Mouse (Mus musculus) MEL (cell line): Measurements from ENCODE around the gene Ybx3. TPM values are rescaled to one million over a fixed set of nuclear protein-coding genes. Genes with fewer than 3 reads are reported as not detected.

Experiments used
- DNase-seq: peaks from one replicate; pipeline ENCODE4 v3.0.0; 2011; ENCODE audit warnings: low read depth, low spot score
- H3K27ac ChIP-seq: 2 replicates; pipeline ENCODE4 v1.5.1; 2012; ENCODE audit warnings: low read depth, mild to moderate bottlenecking, control low read depth, low read length, moderate library complexity; ENCODE audit not compliant: control insufficient read depth
- H3K27me3 ChIP-seq, 2 experiments: fragments of 150-350 bp in 1 of 2; sonication (generic) in 1 of 2; 2 replicates each; pipeline ENCODE4 v1.6.1; 2012; ENCODE audit warnings: low read length in 2 of 2, mild to moderate bottlenecking in 2 of 2, improper control_type of control experiment in 1 of 2, moderate library complexity in 1 of 2; ENCODE audit not compliant: insufficient read depth in 2 of 2, control insufficient read depth in 1 of 2
- H3K36me3 ChIP-seq, 2 experiments: 2 replicates each; pipeline ENCODE4 v1.6.1; 2012 to 2014; ENCODE audit warnings: low read length in 2 of 2, improper control_type of control experiment in 1 of 2, inconsistent platforms in 1 of 2, mild to moderate bottlenecking in 1 of 2; ENCODE audit not compliant: insufficient read depth in 2 of 2, control insufficient read depth in 1 of 2
- H3K4me1 ChIP-seq, 2 experiments: fragments of 150-350 bp in 1 of 2; sonication (generic) in 1 of 2; 2 replicates each; pipeline ENCODE4 v1.6.1; 2012; ENCODE audit warnings: low read length in 2 of 2, improper control_type of control experiment in 1 of 2, mild to moderate bottlenecking in 1 of 2; ENCODE audit not compliant: insufficient read depth in 2 of 2, control insufficient read depth in 1 of 2
- H3K4me3 ChIP-seq, 2 experiments: fragments of 150-350 bp in 1 of 2; sonication (generic) in 1 of 2; 2 replicates each; pipeline ENCODE4 v1.5.1; 2012; ENCODE audit warnings: low read depth in 2 of 2, low read length in 2 of 2, mild to moderate bottlenecking in 2 of 2, moderate library complexity in 2 of 2, control low read depth in 1 of 2, improper control_type of control experiment in 1 of 2; ENCODE audit not compliant: control insufficient read depth in 1 of 2, insufficient read depth in 1 of 2
- H3K79me2 ChIP-seq: 2 replicates; pipeline ENCODE4 v1.6.1; 2012; ENCODE audit warnings: mild to moderate bottlenecking, low read length, moderate library complexity; ENCODE audit not compliant: control insufficient read depth, poor library complexity, insufficient read depth
- H3K9ac ChIP-seq: 2 replicates; pipeline ENCODE4 v1.6.1; 2012; ENCODE audit warnings: low read depth, mild to moderate bottlenecking, control low read depth, low read length, moderate library complexity; ENCODE audit not compliant: control insufficient read depth, poor library complexity, severe bottlenecking
- H3K9me3 ChIP-seq: fragments of 150-350 bp; sonication (generic); replicated peaks from 2 replicates; pipeline ENCODE4 v1.6.1; 2012; ENCODE audit warnings: mild to moderate bottlenecking, low read length, improper control_type of control experiment, moderate library complexity; ENCODE audit not compliant: insufficient read depth
- BHLHE40 ChIP-seq: IDR thresholded peaks from 2 replicates; pipeline ENCODE4 v1.6.1; 2012; ENCODE audit warnings: low read depth, mild to moderate bottlenecking, inconsistent platforms, low read length, improper control_type of control experiment, borderline replicate concordance
- CHD1 ChIP-seq: IDR thresholded peaks from 2 replicates; pipeline ENCODE4 v1.6.1; 2012; ENCODE audit warnings: low read depth, mild to moderate bottlenecking, inconsistent platforms, low read length, improper control_type of control experiment
- CHD2 ChIP-seq: IDR thresholded peaks from 2 replicates; pipeline ENCODE4 v1.6.1; 2011; ENCODE audit warnings: low read length, improper control_type of control experiment
- CTCF ChIP-seq, 3 experiments: IDR thresholded peaks in 2 of 3; conservative IDR thresholded peaks in 1 of 3; 2 replicates each; pipeline ENCODE4 v1.5.1; 2011 to 2012; ENCODE audit warnings: low read length in 3 of 3, low read depth in 2 of 3, mild to moderate bottlenecking in 2 of 3, improper control_type of control experiment in 1 of 3, inconsistent platforms in 1 of 3, mixed read lengths in 1 of 3, moderate library complexity in 1 of 3; ENCODE audit not compliant: control insufficient read depth in 1 of 3, insufficient read depth in 1 of 3, poor library complexity in 1 of 3, severe bottlenecking in 1 of 3
- GATA1 ChIP-seq: IDR thresholded peaks from 2 replicates; pipeline ENCODE4 v1.6.1; 2011; ENCODE audit warnings: low read depth, low read length, improper control_type of control experiment
- KAT2A ChIP-seq: conservative IDR thresholded peaks from 2 replicates; pipeline ENCODE4 v1.6.1; 2012; ENCODE audit warnings: low read depth, low read length, improper control_type of control experiment, inconsistent platforms
- MAZ ChIP-seq: IDR thresholded peaks from 2 replicates; pipeline ENCODE4 v1.6.1; 2012; ENCODE audit warnings: low read depth, mild to moderate bottlenecking, inconsistent platforms, low read length, improper control_type of control experiment
- MEF2A ChIP-seq: IDR thresholded peaks from 2 replicates; pipeline ENCODE4 v1.6.1; 2014; ENCODE audit warnings: low read depth, mild to moderate bottlenecking, inconsistent platforms, low read length, improper control_type of control experiment; ENCODE audit not compliant: poor library complexity, insufficient replicate concordance, severe bottlenecking; ENCODE audit errors: extremely low read depth
- MXI1 ChIP-seq: IDR thresholded peaks from 2 replicates; pipeline ENCODE4 v1.6.1; 2011; ENCODE audit warnings: mild to moderate bottlenecking, low read depth, low read length, improper control_type of control experiment
- MYB ChIP-seq: IDR thresholded peaks from 2 replicates; pipeline ENCODE4 v1.6.1; 2011; ENCODE audit warnings: mild to moderate bottlenecking, low read depth, low read length, improper control_type of control experiment
- NELFE ChIP-seq: IDR thresholded peaks from 2 replicates; pipeline ENCODE4 v1.6.1; 2011; ENCODE audit warnings: low read depth, low read length, improper control_type of control experiment
- POLR2A ChIP-seq, 2 experiments: IDR thresholded peaks; 2 replicates each; pipeline ENCODE4 v1.6.1; 2011 to 2012; ENCODE audit warnings: low read length in 2 of 2, mild to moderate bottlenecking in 2 of 2, control low read depth in 1 of 2, improper control_type of control experiment in 1 of 2, low read depth in 1 of 2, moderate library complexity in 1 of 2; ENCODE audit not compliant: control insufficient read depth in 1 of 2, insufficient read depth in 1 of 2, poor library complexity in 1 of 2
- POLR2AphosphoS2 ChIP-seq: IDR thresholded peaks from 2 replicates; pipeline ENCODE4 v1.6.1; 2011; ENCODE audit warnings: low read length, improper control_type of control experiment
- POLR2AphosphoS5 ChIP-seq: IDR thresholded peaks from 2 replicates; pipeline ENCODE4 v1.6.1; 2012; ENCODE audit warnings: low read depth, borderline replicate concordance, mild to moderate bottlenecking, inconsistent platforms, low read length, moderate library complexity, mixed read lengths
- RAD21 ChIP-seq: IDR thresholded peaks from 2 replicates; pipeline ENCODE4 v1.6.1; 2011; ENCODE audit warnings: mild to moderate bottlenecking, low read depth, low read length, improper control_type of control experiment
- RCOR1 ChIP-seq: IDR thresholded peaks from 2 replicates; pipeline ENCODE4 v1.6.1; 2012; ENCODE audit warnings: low read depth, mild to moderate bottlenecking, inconsistent platforms, low read length, improper control_type of control experiment
- SIN3A ChIP-seq: IDR thresholded peaks from 2 replicates; pipeline ENCODE4 v1.6.1; 2012; ENCODE audit warnings: low read length, improper control_type of control experiment, inconsistent platforms
- SMC3 ChIP-seq: IDR thresholded peaks from 2 replicates; pipeline ENCODE4 v1.6.1; 2011; ENCODE audit warnings: low read depth, low read length, improper control_type of control experiment
- TAL1 ChIP-seq: IDR thresholded peaks from 2 replicates; pipeline ENCODE4 v1.6.1; 2012; ENCODE audit warnings: mild to moderate bottlenecking, inconsistent platforms, low read length, moderate library complexity, mixed read lengths
- TBP ChIP-seq: IDR thresholded peaks from 2 replicates; pipeline ENCODE4 v1.8.0; 2011; ENCODE audit warnings: low read depth, low read length, improper control_type of control experiment
- TCF12 ChIP-seq: IDR thresholded peaks from 2 replicates; pipeline ENCODE4 v1.6.1; 2014; ENCODE audit warnings: low read depth, mild to moderate bottlenecking, inconsistent platforms, low read length, improper control_type of control experiment, moderate library complexity
- USF2 ChIP-seq, 2 experiments: IDR thresholded peaks; 2 replicates each; pipeline ENCODE4 v1.6.1; 2011 to 2012; ENCODE audit warnings: improper control_type of control experiment in 2 of 2, low read length in 2 of 2, borderline replicate concordance in 1 of 2, inconsistent platforms in 1 of 2, low read depth in 1 of 2, mild to moderate bottlenecking in 1 of 2; ENCODE audit not compliant: insufficient read depth in 1 of 2
- ZC3H11A ChIP-seq: IDR thresholded peaks from 2 replicates; pipeline ENCODE4 v1.6.1; 2012; ENCODE audit warnings: low read depth, mild to moderate bottlenecking, inconsistent platforms, low read length, improper control_type of control experiment
- ZKSCAN1 ChIP-seq: IDR thresholded peaks from 2 replicates; pipeline ENCODE4 v1.6.1; 2012; ENCODE audit warnings: low read depth, mild to moderate bottlenecking, inconsistent platforms, low read length, improper control_type of control experiment, moderate library complexity
- ZNF384 ChIP-seq: IDR thresholded peaks from 2 replicates; pipeline ENCODE4 v1.6.1; 2012; ENCODE audit warnings: low read depth, mild to moderate bottlenecking, inconsistent platforms, low read length, improper control_type of control experiment
- polyA plus RNA-seq, 2 experiments: library from polyadenylated mRNA; stranded (reverse) in 1 of 2; unstranded in 1 of 2; fragments of >175 nt in 1 of 2; fragments of >200 nt in 1 of 2; gene quantifications; 2 replicates each; pipeline versions ENCODE4 v1.2.1 to v1.2.4; 2012; ENCODE audit warnings: low replicate concordance in 2 of 2, low read depth in 1 of 2; ENCODE audit not compliant: insufficient read length in 2 of 2, insufficient read depth in 1 of 2, missing spikeins in 1 of 2
- total RNA-seq: library from RNA; depleted of rRNA; stranded (reverse); fragments of 300-350 nt; gene quantifications from 2 replicates; pipeline ENCODE4 v1.2.3, GENCODE M21; 2012

Gene Ybx3
- total and polyA plus RNA-seq, 3 experiments = 105 to 1,042 (median 575) TPM

- TF ChIP-seq ZNF384 = no peak
- TF ChIP-seq RAD21 = peak; percentile 80
- TF ChIP-seq USF2 (IDR thresholded peaks at IDR 0.05; ENCODE audit: borderline replicate concordance in 1 of 2, insufficient read depth in 1 of 2, low read depth in 1 of 2, low read length in 2 of 2) = no peak
- TF ChIP-seq MAZ = no peak
- no peak for TF ChIP-seq TAL1
- TF ChIP-seq GATA1 = no peak
- TF ChIP-seq MXI1 = no peak
- no peak for TF ChIP-seq CHD2
- TF ChIP-seq CTCF (IDR thresholded peaks at IDR 0.05 in 2 of 3, conservative IDR thresholded peaks at IDR 0.05 in 1 of 3; ENCODE audit: control insufficient read depth in 1 of 3, insufficient read depth in 1 of 3, low read depth in 2 of 3, low read length in 3 of 3, poor library complexity in 1 of 3, severe bottlenecking in 1 of 3) = peak in 2 of 3 experiments; percentile 52 to 76; a peak in 4 of 6 replicates
- no peak for TF ChIP-seq RCOR1
- TF ChIP-seq SIN3A = 0 out of 2 replicates have a peak, but pooled peaks have one; percentile 25
- TF ChIP-seq POLR2AphosphoS5 = no peak
- no peak for TF ChIP-seq ZKSCAN1
- TF ChIP-seq POLR2A (IDR thresholded peaks at IDR 0.05; ENCODE audit: control insufficient read depth in 1 of 2, insufficient read depth in 1 of 2, low read depth in 1 of 2, low read length in 2 of 2, poor library complexity in 1 of 2) = no peak
- peak; percentile 86 for TF ChIP-seq ZC3H11A
- TF ChIP-seq CHD1 = no peak
- TF ChIP-seq MYB = no peak
- TF ChIP-seq KAT2A = no peak
- TF ChIP-seq SMC3 = peak; percentile 88
- TF ChIP-seq, all 39 proteins: peak for 5
- H3K9me3 ChIP-seq = no peaks in the 10 kb centered on the region
- no peak overlapping the region for H3K27ac ChIP-seq
- no peaks in the 10 kb centered on the region for H3K79me2 ChIP-seq
- no peaks in the 10 kb centered on the region; a peak in 1 of 4 replicates for H3K27me3 ChIP-seq
- no peaks in the 10 kb centered on the region for H3K4me1 ChIP-seq
- H3K36me3 ChIP-seq = peaks cover 0 to 2% of the 10 kb centered on the region in 2 experiments; a peak in 2 of 4 replicates
- H3K9ac ChIP-seq = peak overlapping the region; percentile 59
- DNase-seq = peak; percentile 69
- peak overlapping the region; percentile 54 for H3K4me3 ChIP-seq
Observed at GRCm38 (mm10) chr6:131418770-131419169, 30.5 kb upstream of the Ybx3 start.

GRCm38 (mm10) chr6:131411116-131411843 lies 23.0 kb upstream of the Ybx3 start:
- H3K9ac ChIP-seq = no peak overlapping the region
- no peaks in the 10 kb centered on the region for H3K36me3 ChIP-seq
- H3K79me2 ChIP-seq = no peaks in the 10 kb centered on the region
- no peaks in the 10 kb centered on the region for H3K4me1 ChIP-seq
- no peak for TF ChIP-seq SMC3
- no peak for TF ChIP-seq POLR2AphosphoS2
- TF ChIP-seq MEF2A = no peak
- no peak for TF ChIP-seq RCOR1
- TF ChIP-seq BHLHE40 = no peak
- no peak for TF ChIP-seq MXI1
- TF ChIP-seq NELFE = no peak
- TF ChIP-seq TCF12 = no peak
- TF ChIP-seq CTCF (IDR thresholded peaks at IDR 0.05 in 2 of 3, conservative IDR thresholded peaks at IDR 0.05 in 1 of 3; ENCODE audit: control insufficient read depth in 1 of 3, insufficient read depth in 1 of 3, low read depth in 2 of 3, low read length in 3 of 3, poor library complexity in 1 of 3, severe bottlenecking in 1 of 3) = no peak
- TF ChIP-seq TBP = no peak
- TF ChIP-seq ZC3H11A = no peak
- TF ChIP-seq CHD2 = no peak
- H3K9me3 ChIP-seq = no peaks in the 10 kb centered on the region
- peaks cover 0 to 4% of the 10 kb centered on the region in 2 experiments; a peak in 2 of 4 replicates for H3K27me3 ChIP-seq
- no peak overlapping the region for H3K27ac ChIP-seq
- no peak for DNase-seq
- H3K4me3 ChIP-seq = no peak overlapping the region
